Mouse (Mus musculus) Patski (cell line): ENCODE data around the gene Cyp4f39. TPM values are rescaled to one million over a fixed set of nuclear protein-coding genes. Genes with fewer than 3 reads are reported as not detected.
A peak's percentile ranks its signal among the peaks of the same experiment; 100 is the strongest.
"Not testable (repeated sequence)": the region's sequence is repeated elsewhere in the genome, so short reads cannot be mapped to it uniquely, and the experiment has no call there.

ENCODE experiments used
- ATAC-seq: fragments of 100-300 bp; one replicate; pipeline ENCODE4 v1.8.0; 2021
- CTCF ChIA-PET: fragments of 350-600 bp; sonication (Branson Sonifier 250); formaldehyde crosslinking; loops from one replicate; lab custom pipeline; 2022; ENCODE audit warnings: inconsistent platforms; lab: Charles Lee
- POLR2A ChIA-PET: fragments of 350-600 bp; sonication (Branson Sonifier 250); formaldehyde crosslinking; loops from one replicate; lab custom pipeline; 2022; ENCODE audit warnings: antibody characterized with exemption, inconsistent platforms; lab: Charles Lee
- DNase-seq: peaks from one replicate; pipeline ENCODE4 v3.0.0-alpha.2; 2011; ENCODE audit warnings: low read depth, low spot score
- H3K27me3 ChIP-seq: fragments of 371-371 bp; one replicate; pipeline ENCODE4 v1.5.1; 2021
- CTCF ChIP-seq: fragments of 100-300 bp; IDR thresholded peaks from one replicate; pipeline ENCODE4 v1.5.1; 2021
- in situ Hi-C: fragments of 300-500 bp; cut with MboI; formaldehyde crosslinking; loops from 3 replicates; pipeline ENCODE4 v1.11.1; 2018; ENCODE audit warnings: low pct_unique_long_range_greater_than_20kb, mixed read lengths
- polyA plus RNA-seq: library from polyadenylated mRNA; unstranded; gene quantifications from one replicate; pipeline ENCODE4 v1.2.3, GENCODE M21; 2021

Gene Cyp4f39
- polyA plus RNA-seq, 1 experiment from 2014 or later: not detected

DNA sequence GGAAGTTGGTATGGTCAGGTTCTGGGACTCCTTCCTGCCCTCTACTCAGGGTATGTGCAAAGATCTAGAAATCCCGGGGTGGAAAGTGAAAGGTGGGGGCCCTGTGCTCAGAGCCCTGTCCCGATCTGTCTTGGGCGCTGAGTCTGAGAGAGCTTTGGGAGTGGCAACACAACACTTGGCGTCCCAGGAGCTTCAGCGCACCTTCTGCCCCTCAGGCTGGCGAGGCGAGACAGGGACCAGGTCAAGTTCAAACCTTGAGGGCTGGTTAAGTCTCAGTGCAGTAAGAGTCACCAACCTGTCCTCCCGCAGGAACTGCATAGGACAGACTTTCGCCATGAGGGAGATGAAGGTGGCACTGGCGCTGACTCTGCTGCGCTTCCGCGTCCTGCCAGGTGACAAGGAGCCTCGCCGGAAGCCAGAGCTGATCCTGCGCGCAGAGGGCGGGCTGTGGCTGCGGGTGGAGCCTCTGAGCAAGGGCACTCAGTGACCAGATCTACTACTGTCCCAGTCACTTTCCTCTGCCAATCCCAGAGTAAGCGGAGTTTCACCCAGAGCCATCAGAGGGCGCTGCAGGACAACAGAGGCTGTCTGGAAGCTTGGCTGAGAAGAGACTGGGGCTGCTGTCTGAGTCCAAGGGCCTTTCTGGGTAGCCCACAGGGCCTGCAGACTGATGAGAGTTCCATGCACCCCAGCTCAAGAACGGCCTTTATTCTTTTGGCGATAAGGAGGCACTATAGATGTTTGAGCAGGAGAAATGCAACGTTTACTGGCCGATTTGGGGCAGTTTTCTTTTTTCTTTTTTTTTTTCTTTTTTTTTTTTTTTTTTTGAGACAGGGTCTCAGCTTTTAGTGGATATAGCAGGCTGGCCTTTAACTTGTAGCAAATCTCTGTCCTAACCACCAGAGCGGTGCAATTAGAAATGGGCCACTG, 76.2 kb downstream of the Cyp4f39 start:
- DNase-seq (peak; percentile 13), ATAC-seq (peak; percentile 91)
- ChIA-PET POLR2A (interaction anchor here (0.6 kb wide), 1 partner anchor 110 kb away, joined by 3 read pairs; no protein-coding TSS in a partner anchor), CTCF (interaction anchor here (0.8 to 1.1 kb wide), 4 partner anchors 9 to 177 kb away, joined by 3 read pairs; no protein-coding TSS in a partner anchor)
- peaks cover 11% of the 10 kb centered on the region for H3K27me3 ChIP-seq
- TF ChIP-seq CTCF: peak; percentile 81
- in situ Hi-C loops: loop anchor here (5.0 kb wide), 1 partner anchor 154 kb away; no protein-coding TSS in a partner anchor

DNA sequence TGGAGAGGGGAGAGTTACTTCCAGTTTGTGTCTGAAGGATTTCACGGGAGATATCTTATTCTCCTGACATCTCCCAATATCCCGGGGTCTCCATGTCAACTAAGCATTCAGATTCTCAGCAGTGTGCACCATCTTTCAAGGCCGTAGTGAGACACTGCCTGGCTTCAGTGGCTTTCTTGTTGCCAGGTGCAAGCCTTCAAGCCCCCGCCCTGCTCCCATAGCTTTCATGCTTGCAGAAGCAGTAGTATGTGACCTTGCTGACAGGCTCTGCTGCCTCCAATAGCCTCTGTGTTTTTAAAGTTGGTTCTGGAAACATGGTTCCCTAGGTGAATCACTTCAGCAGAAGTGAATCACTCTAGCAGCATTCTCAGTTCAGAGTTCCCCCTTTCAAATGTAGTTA, 79.8 kb downstream of the Cyp4f39 start:
- POLR2A ChIA-PET, in situ Hi-C loops, ATAC-seq, H3K27me3 ChIP-seq, CTCF ChIA-PET, DNase-seq: not testable (repeated sequence)

DNA sequence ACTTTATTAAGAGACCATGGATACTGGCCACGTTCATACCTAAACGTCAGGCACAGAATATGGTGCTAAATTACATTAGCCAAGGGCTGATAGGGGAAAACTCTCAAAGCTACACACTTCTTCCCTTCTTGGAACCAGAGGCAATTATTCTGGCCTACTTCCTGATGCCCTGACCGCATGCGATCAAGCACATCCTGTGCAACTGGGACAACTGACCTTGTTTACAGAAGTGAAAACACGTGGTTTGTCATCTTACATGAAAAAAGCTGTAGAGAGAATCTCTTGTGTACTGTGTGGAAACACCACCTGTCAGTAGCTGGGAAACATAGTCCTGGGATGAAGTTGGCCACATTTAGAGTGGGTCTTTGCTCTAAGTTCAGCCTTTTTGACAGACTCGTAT, 81.5 kb downstream of the Cyp4f39 start:
- POLR2A ChIA-PET: interaction anchor here (0.7 kb wide), 1 partner anchor 251 kb away, joined by 7 read pairs; no protein-coding TSS in a partner anchor
- in situ Hi-C loops: no loop called here
- TF ChIP-seq CTCF: no peak

DNA sequence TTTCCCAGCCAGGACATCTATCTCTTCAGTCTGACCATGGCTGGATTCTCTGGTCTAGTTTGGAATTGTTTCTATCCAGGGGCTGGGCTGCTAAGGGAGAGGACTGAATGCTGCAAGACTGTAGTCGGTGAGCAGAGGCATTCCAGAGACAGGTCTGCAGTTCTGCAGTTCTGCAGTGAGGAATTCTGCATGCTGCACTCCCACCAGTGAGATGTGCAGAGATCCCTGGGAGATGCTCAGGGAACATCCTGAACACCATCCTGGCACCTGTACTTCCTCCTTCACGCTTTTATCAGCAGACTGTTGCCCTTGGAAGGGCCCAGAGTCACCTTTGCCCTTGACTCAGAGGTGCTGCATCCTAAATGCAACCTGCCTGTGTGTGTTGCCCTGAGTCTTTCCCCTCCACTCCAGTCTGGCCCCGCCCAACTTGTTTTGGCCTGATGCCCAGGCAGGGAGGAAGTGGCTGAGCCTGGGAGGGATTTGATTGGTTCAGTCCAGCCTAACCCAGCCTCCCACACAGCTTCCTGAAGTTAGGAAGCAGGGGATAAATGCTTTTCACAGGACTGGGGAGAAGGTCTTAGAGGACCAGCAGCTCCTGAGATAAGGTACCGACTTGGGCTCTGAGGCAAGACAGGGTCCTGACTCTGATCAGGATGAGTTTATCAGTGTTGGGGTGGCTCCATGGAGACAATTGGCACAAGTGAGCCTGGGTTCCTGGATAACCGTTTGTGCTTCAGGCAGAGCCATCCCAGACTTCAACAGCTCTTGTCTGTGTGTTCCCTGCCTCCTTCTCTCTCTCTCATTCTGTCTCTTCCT, 83.7 kb downstream of the Cyp4f39 start, which contains the start of gene Cyp4f16:
TSS of gene Cyp4f16 (plus strand) at position 508 of the 816 bp plus-strand sequence.
- in situ Hi-C loops: loop anchor here (5.0 kb wide), 1 partner anchor 86 kb away; the partner anchor contains the start of gene Cyp4f37
- H3K27me3 ChIP-seq, POLR2A ChIA-PET, CTCF ChIA-PET: not testable (repeated sequence)
- ATAC-seq (peak; percentile 94), DNase-seq (peak; percentile 12)

More for the DNA sequence above, 81.5 kb downstream of the Cyp4f39 start:
- H3K27me3 ChIP-seq: no peaks in the 10 kb centered on the region
- CTCF ChIA-PET: interaction anchor here (0.7 to 0.9 kb wide), 2 partner anchors 15 to 825 kb away, joined by 3 to 4 read pairs; no protein-coding TSS in a partner anchor
- no peak for ATAC-seq
- DNase-seq: no peak

DNA sequence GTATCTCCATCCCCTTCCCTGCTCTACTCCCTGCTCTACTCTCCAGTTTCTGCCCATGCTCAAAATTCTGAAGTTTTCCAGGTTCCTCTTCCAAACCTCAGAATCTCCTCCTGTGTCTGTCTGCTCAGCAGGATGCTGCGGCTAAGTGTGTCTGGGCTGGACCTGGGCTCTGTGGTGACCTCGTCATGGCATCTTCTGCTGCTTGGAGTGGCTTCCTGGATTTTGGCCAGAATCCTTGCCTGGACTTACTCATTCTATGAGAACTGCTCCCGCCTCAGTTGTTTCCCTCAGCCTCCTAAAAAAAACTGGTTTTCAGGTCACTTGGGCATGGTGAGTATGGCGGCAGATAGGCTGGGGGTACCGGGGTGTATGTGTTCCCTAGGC, 84.3 kb downstream of the Cyp4f39 start:
- in situ Hi-C loops: loop anchor here (5.0 kb wide), 1 partner anchor 85 kb away; the partner anchor contains the start of gene Cyp4f37
- ATAC-seq (peak; percentile 18), DNase-seq (no peak)
- POLR2A ChIA-PET: no interaction called here
- TF ChIP-seq CTCF: no peak
- no peaks in the 10 kb centered on the region for H3K27me3 ChIP-seq
- CTCF ChIA-PET: no interaction called here

Other genes starting within 250 kb of the Cyp4f39 start
- 102 TPM for gene Brd4, start 168.0 kb upstream of the Cyp4f39 start, polyA plus RNA-seq
- gene Akap8, start 131.5 kb upstream of the Cyp4f39 start, polyA plus RNA-seq: 101 TPM
- gene Akap8l, start 102.1 kb upstream of the Cyp4f39 start, polyA plus RNA-seq: 93.1 TPM
- 56.5 TPM for gene Wiz, start 63.3 kb upstream of the Cyp4f39 start, polyA plus RNA-seq
- not detected for gene Rasal3, start 49.1 kb upstream of the Cyp4f39 start, polyA plus RNA-seq
- not detected for gene Pglyrp2, start 28.6 kb upstream of the Cyp4f39 start, polyA plus RNA-seq
- gene Cyp4f17, start 53.3 kb downstream of the Cyp4f39 start, polyA plus RNA-seq: 0.30 TPM
- gene Cyp4f16, start 83.8 kb downstream of the Cyp4f39 start, polyA plus RNA-seq: 20.9 TPM
- gene Cyp4f37, start 168.6 kb downstream of the Cyp4f39 start, polyA plus RNA-seq: 1.6 TPM
- not detected for gene Cyp4f40, start 206.2 kb downstream of the Cyp4f39 start, polyA plus RNA-seq
- gene Cyp4f15, start 232.9 kb downstream of the Cyp4f39 start, polyA plus RNA-seq: not detected